Comparison of ENCODE assay signal across 11 mouse cellular contexts in genomic region chr5:102074086-102074485, GRCm38 (mm10). TPM values are rescaled to one million over a fixed set of nuclear protein-coding genes. Genes with fewer than 3 reads are reported as not detected.
A peak's percentile ranks its signal among the peaks of the same experiment; 100 is the strongest.
DNase-seq lines count a peak whose midpoint lies in the region; ATAC-seq lines count a peak whose summit lies in the region.
"Had no signal": no experiment of that assay in that cellular context is flagged by ENCODE, and none has a peak within 500 bp of the region (broad histone marks: within the 10 kb centered on the region; RNA-seq: fewer than 3 reads in every experiment).

No protein-coding gene starts in this region.

- peak; percentile 70 for DNase-seq in cerebellum, adult 11 months
- peak; percentile 58 for DNase-seq in ovary, postnatal 14 days (ENCODE audit: low spot score)
- DNase-seq in ovary, postnatal 10 days (ENCODE audit: low spot score): no peak
- DNase-seq in c-Kit-positive CD71-positive TER-119-positive erythroid progenitor cells, embryonic 14.5 days (ENCODE audit: low spot score): peak; percentile 68
- DNase-seq in heart, postnatal 14 days: peak; percentile 63 to 79
- DNase-seq in limb, embryonic 11.5 days (ENCODE audit: low spot score): peak; percentile 79
- peak; percentile 58 for DNase-seq in splenic B cell, adult 2 months (ENCODE audit: low read depth, low spot score)

- H3K9me3 ChIP-seq in limb, embryonic 11.5 days (ENCODE audit: control insufficient read depth, low read length): no peaks in the 10 kb centered on the region
- H3K9me3 ChIP-seq: heart, embryonic 13.5 days; neural tube, embryonic 12.5 days had no signal

- no peak for ATAC-seq in cerebellum, adult (ENCODE audit: insufficient number of reproducible peaks, low FRiP score, low TSS enrichment)
- no peak for ATAC-seq in limb, embryonic 11.5 days (ENCODE audit: insufficient number of reproducible peaks, low FRiP score, low TSS enrichment, low read depth)

- H3K27me3 ChIP-seq in limb, embryonic 11.5 days (ENCODE audit: control insufficient read depth, insufficient read depth, low read length): no peaks in the 10 kb centered on the region
- no peaks in the 10 kb centered on the region for H3K27me3 ChIP-seq in splenic B cell, adult 2 months (ENCODE audit: control insufficient read depth, insufficient read depth, low read length, poor library complexity, severe bottlenecking)
- H3K27me3 ChIP-seq: heart, embryonic 13.5 days; neural tube, embryonic 12.5 days had no signal

- WGBS in limb, embryonic 11.5 days: 0% methylated on average over 1 of the region's 1 CpGs

- H3K4me3 ChIP-seq in limb, embryonic 11.5 days (ENCODE audit: low read depth, low read length): no peak overlapping the region
- H3K4me3 ChIP-seq: heart, embryonic 13.5 days; neural tube, embryonic 12.5 days had no signal

- H3K36me3 ChIP-seq in limb, embryonic 11.5 days (ENCODE audit: control insufficient read depth, insufficient read depth, low read length): no peaks in the 10 kb centered on the region
- H3K36me3 ChIP-seq in splenic B cell, adult 2 months (ENCODE audit: control insufficient read depth, insufficient read depth, low read length, poor library complexity, severe bottlenecking): no peaks in the 10 kb centered on the region
- H3K36me3 ChIP-seq: G1E; heart, embryonic 13.5 days; neural tube, embryonic 12.5 days had no signal

- no peak overlapping the region for H3K9ac ChIP-seq in limb, embryonic 11.5 days (ENCODE audit: low read length)
- H3K9ac ChIP-seq: heart, embryonic 13.5 days; neural tube, embryonic 12.5 days had no signal

- no peak overlapping the region for H3K4me2 ChIP-seq in limb, embryonic 11.5 days (ENCODE audit: low read depth, severe bottlenecking)
- H3K4me2 ChIP-seq: heart, embryonic 13.5 days; neural tube, embryonic 12.5 days had no signal

- H3K4me1 ChIP-seq in limb, embryonic 11.5 days (ENCODE audit: control insufficient read depth, insufficient read depth, low read length): peaks cover 2% of the 10 kb centered on the region; the same call in 1 of the 2 replicates

- no peak overlapping the region for H3K27ac ChIP-seq in limb, embryonic 11.5 days (replicated peaks; ENCODE audit: low read depth, low read length)
- H3K27ac ChIP-seq: heart, embryonic 13.5 days; neural tube, embryonic 12.5 days had no signal

- intact Hi-C loops in heart, postnatal 14 days (cut with DNase I): loop anchor here (5.0 to 10.0 kb wide), 2 partner anchors 77 to 139 kb away; no protein-coding TSS in a partner anchor

RNA-seq across cellular contexts. Expression of gene Wdfy3, which starts 4.4 kb away (rescaled TPM):
- total RNA-seq in heart, postnatal 14 days (2021): 10 to 100 TPM; 39.4 TPM
- polyA plus RNA-seq in limb, embryonic 11.5 days (2014; fragmentation: Nextera tagmentation; extraction: Ambion mirVana): 16.5 and 20.9 TPM in 2 replicates
- polyA plus RNA-seq: G1E had no signal
